Mouse (Mus musculus) CD4-positive, CD25-positive, alpha-beta regulatory T cell, adult 9 weeks (primary cell): ENCODE data around the gene Trmt112. TPM values are rescaled to one million over a fixed set of nuclear protein-coding genes. Genes with fewer than 3 reads are reported as not detected.

Source experiments
- polyA plus RNA-seq: library from polyadenylated mRNA; unstranded; fragments of 100-300 nt; shearing (Covaris generic); gene quantifications from one replicate; pipeline ENCODE4 v1.2.1, GENCODE M21; 2017

The Trmt112 gene
- 234 TPM for polyA plus RNA-seq

GRCm38 (mm10) chr19:6909507-6910289 lies at the start of gene Trmt112, which contains the start of gene Prdx5:
Trmt112 (plus strand) TSS chr19:6909698.
Prdx5 (minus strand) TSS chr19:6910106.

GRCm38 (mm10) chr19:6921647-6922567 lies 12.4 kb downstream of the Trmt112 start, which contains the start of gene Esrra:
Esrra (minus strand) TSS chr19:6921813.

GRCm38 (mm10) chr19:6925307-6925573 lies 15.7 kb downstream of the Trmt112 start, which contains the start of gene Catsperz:
Catsperz (minus strand) TSS chr19:6925380.

GRCm38 (mm10) chr19:6934195-6934977 lies 24.9 kb downstream of the Trmt112 start, which contains the start of gene Kcnk4:
Kcnk4 (minus strand) TSS chr19:6934515.

GRCm38 (mm10) chr19:6941372-6942248 lies 32.1 kb downstream of the Trmt112 start, which contains the start of gene Bad:
Bad (plus strand) TSS chr19:6941861.

GRCm38 (mm10) chr19:6942249-6942691 lies 32.8 kb downstream of the Trmt112 start, which contains the start of gene Gpr137:
Gpr137 (minus strand) TSS chr19:6942480.

Other genes with a start within 250 kb of the Trmt112 start
- gene Rps6ka4, start 69.1 kb upstream of the Trmt112 start, polyA plus RNA-seq: 31.3 TPM
- 48.7 TPM for gene Ccdc88b, start 51.5 kb upstream of the Trmt112 start, polyA plus RNA-seq
- 267 TPM for gene Prdx5, start 408 bp downstream of the Trmt112 start, polyA plus RNA-seq
- gene Esrra, start 12.1 kb downstream of the Trmt112 start, polyA plus RNA-seq: 6.6 TPM
- gene Catsperz, start 15.7 kb downstream of the Trmt112 start, polyA plus RNA-seq: not detected
- not detected for gene Kcnk4, start 24.8 kb downstream of the Trmt112 start, polyA plus RNA-seq
- 43.9 TPM for gene Bad, start 32.2 kb downstream of the Trmt112 start, polyA plus RNA-seq
- 17.8 TPM for gene Gpr137, start 32.8 kb downstream of the Trmt112 start, polyA plus RNA-seq
- gene Ppp1r14b, start 65.3 kb downstream of the Trmt112 start, polyA plus RNA-seq: 32.3 TPM
- 7.2 TPM for gene Plcb3, start 66.8 kb downstream of the Trmt112 start, polyA plus RNA-seq
- gene Fkbp2, start 70.8 kb downstream of the Trmt112 start, polyA plus RNA-seq: 53.6 TPM
- 1.2 TPM for gene Vegfb, start 78.0 kb downstream of the Trmt112 start, polyA plus RNA-seq
- 66.9 TPM for gene Dnajc4, start 82.9 kb downstream of the Trmt112 start, polyA plus RNA-seq
- 38.9 TPM for gene Nudt22, start 86.4 kb downstream of the Trmt112 start, polyA plus RNA-seq
- gene Trpt1, start 86.4 kb downstream of the Trmt112 start, polyA plus RNA-seq: 8.5 TPM
- gene Fermt3, start 109.8 kb downstream of the Trmt112 start, polyA plus RNA-seq: 429 TPM
- gene Stip1, start 130.3 kb downstream of the Trmt112 start, polyA plus RNA-seq: 157 TPM
- 2.8 TPM for gene Macrod1, start 147.1 kb downstream of the Trmt112 start, polyA plus RNA-seq
- gene Flrt1, start 196.0 kb downstream of the Trmt112 start, polyA plus RNA-seq: 0.05 TPM